Mouse (Mus musculus) limb, embryonic 15.5 days (tissue): ENCODE data around the gene Gm43518. TPM values are rescaled to one million over a fixed set of nuclear protein-coding genes. Genes with fewer than 3 reads are reported as not detected.

Experiments
- ATAC-seq: fragments of 200-750 bp; cut with Nextera tagmentation; 2 replicates; pipeline ENCODE4 v1.8.0; 2017; ENCODE audit warnings: low read depth, moderate TSS enrichment; ENCODE audit not compliant: insufficient number of reproducible peaks, low FRiP score, low TSS enrichment
- H3K27ac ChIP-seq: fragments of 300-500 bp; sonication (generic); 2 replicates; pipeline ENCODE4 v1.5.1; 2015; ENCODE audit warnings: moderate library complexity, mild to moderate bottlenecking, inconsistent platforms
- H3K27me3 ChIP-seq: fragments of 300-500 bp; sonication (generic); 2 replicates; pipeline ENCODE4 v1.6.1; 2015; ENCODE audit warnings: inconsistent platforms
- H3K36me3 ChIP-seq: fragments of 300-500 bp; sonication (generic); 2 replicates; pipeline ENCODE4 v1.6.1; 2015; ENCODE audit warnings: inconsistent platforms
- H3K4me1 ChIP-seq: fragments of 300-500 bp; sonication (generic); 2 replicates; pipeline ENCODE4 v1.6.1; 2015; ENCODE audit warnings: inconsistent platforms
- H3K4me2 ChIP-seq: fragments of 300-500 bp; sonication (generic); 2 replicates; pipeline ENCODE4 v1.6.1; 2015; ENCODE audit warnings: mild to moderate bottlenecking, inconsistent platforms
- H3K4me3 ChIP-seq: fragments of 300-500 bp; sonication (generic); 2 replicates; pipeline ENCODE4 v1.5.1; 2015; ENCODE audit warnings: mild to moderate bottlenecking, inconsistent platforms
- H3K9ac ChIP-seq: fragments of 300-500 bp; sonication (generic); 2 replicates; pipeline ENCODE4 v1.6.1; 2015; ENCODE audit warnings: inconsistent platforms
- H3K9me3 ChIP-seq: fragments of 300-500 bp; sonication (generic); 2 replicates; pipeline ENCODE4 v1.6.1; 2016; ENCODE audit warnings: inconsistent platforms
- WGBS: fragments of 180-500 bp; shearing (Covaris S2); methylation state at CpG from one replicate; pipeline ENCODE4 v1.1.7; 2015; 5-methylcytosine and 5-hydroxymethylcytosine counted together
- polyA plus RNA-seq: library from polyadenylated mRNA; unstranded; fragments of >200 nt; fragmentation: Nextera tagmentation; extraction: Ambion mirVana; gene quantifications from 2 replicates; pipeline ENCODE4 v1.2.1, GENCODE M21; 2015

Gm43518 gene
- polyA plus RNA-seq, 1 experiment from 2014 or later, result 2.8 TPM

DNA sequence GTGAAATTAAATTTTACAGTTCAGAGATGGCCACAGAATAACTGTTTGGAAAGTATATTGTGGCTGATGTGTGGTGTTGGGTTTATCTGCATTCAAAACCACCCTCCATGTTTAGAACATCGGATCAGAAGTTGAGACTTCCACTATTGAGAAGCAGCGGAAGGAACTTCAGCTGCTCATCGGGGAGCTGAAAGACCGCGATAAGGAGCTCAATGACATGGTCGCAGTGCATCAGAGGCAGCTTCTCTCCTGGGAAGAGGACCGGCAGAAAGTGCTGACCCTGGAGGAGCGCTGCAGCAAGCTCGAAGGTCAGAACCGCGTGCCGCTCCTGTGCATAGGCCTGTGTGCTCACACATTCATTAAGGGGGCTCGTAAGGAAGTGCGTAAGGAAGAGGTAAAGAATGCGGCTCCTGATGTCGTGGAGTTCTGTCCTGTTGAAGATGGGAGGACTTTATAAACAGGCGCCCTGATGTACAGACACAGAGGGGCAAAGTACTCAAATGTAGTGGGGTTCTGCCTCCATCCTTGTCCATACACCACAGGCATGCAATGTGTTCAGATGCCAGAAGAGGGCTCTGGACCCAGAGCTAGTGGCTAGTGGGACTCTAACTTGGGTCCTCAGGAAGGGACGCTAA, 6.9 kb downstream of the Gm43518 start:
- H3K36me3 ChIP-seq, result no peaks in the 10 kb centered on the region
- no peak overlapping the region for H3K27ac ChIP-seq
- no peak overlapping the region for H3K9ac ChIP-seq
- no peaks in the 10 kb centered on the region for H3K27me3 ChIP-seq
- 35% methylated on average over 18 of the region's 18 CpGs for WGBS
- no peak overlapping the region for H3K4me3 ChIP-seq
- no peaks in the 10 kb centered on the region for H3K9me3 ChIP-seq
- H3K4me1 ChIP-seq, result peaks cover 11% of the 10 kb centered on the region; the same call in 1 of the 2 replicates
- ATAC-seq, result no peak
- H3K4me2 ChIP-seq, result no peak overlapping the region

DNA sequence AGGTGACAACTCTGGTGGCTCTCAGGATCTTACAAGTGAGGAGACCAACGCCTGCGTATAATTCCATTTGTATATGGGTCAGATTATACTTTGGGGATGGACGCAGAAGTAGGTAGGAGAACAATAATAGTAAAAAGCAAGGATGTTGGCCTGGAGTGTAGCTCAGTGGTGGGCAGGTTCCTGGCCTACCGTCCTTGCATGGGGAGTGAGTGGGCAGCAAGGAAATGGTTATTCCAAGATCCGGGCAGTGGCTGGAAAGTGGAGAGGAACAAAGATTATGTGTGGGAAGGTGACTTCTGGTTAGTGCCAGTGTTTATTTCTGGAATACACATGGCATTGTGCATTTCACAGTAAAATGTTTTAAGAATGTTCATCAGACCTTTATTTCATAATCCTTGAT, 8.7 kb downstream of the Gm43518 start:
- H3K4me1 ChIP-seq, result peaks cover 7% of the 10 kb centered on the region; the same call in 1 of the 2 replicates
- H3K9me3 ChIP-seq, result no peaks in the 10 kb centered on the region
- 89% methylated on average over 5 of the region's 5 CpGs for whole genome bisulfite sequencing
- H3K36me3 ChIP-seq, result no peaks in the 10 kb centered on the region
- H3K27ac ChIP-seq, result no peak overlapping the region
- no peak overlapping the region for H3K4me3 ChIP-seq
- H3K9ac ChIP-seq, result no peak overlapping the region
- no peak for ATAC-seq
- no peak overlapping the region for H3K4me2 ChIP-seq
- no peaks in the 10 kb centered on the region for H3K27me3 ChIP-seq

DNA sequence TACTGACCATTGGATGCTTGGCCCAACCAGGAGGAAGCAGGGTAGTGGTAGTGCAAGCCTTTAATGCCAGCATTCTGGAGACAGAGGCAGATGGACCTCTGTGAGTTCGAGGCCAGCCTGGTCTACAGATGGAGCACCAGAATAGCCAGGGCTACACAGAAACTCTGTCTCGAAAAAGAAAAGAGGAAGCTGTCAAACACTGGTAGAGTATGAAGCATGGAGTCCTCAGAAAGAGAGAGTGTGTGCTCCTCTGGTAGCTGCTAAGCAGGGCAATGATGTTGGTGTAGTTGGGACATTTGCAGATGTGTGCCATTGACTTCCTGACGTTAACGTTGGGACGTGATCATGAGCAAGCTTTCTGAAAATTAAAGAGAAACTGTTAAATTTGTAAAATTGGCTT, 11.3 kb downstream of the Gm43518 start:
- Histone ChIP-seq H3K4me1 (no peaks in the 10 kb centered on the region), H3K4me3 (no peak overlapping the region), H3K9ac (no peak overlapping the region), H3K4me2 (no peak overlapping the region), H3K27ac (no peak overlapping the region), H3K9me3 (no peaks in the 10 kb centered on the region), H3K27me3 (no peaks in the 10 kb centered on the region), H3K36me3 (no peaks in the 10 kb centered on the region)
- 81% methylated on average over 5 of the region's 5 CpGs for WGBS
- no peak for ATAC-seq

DNA sequence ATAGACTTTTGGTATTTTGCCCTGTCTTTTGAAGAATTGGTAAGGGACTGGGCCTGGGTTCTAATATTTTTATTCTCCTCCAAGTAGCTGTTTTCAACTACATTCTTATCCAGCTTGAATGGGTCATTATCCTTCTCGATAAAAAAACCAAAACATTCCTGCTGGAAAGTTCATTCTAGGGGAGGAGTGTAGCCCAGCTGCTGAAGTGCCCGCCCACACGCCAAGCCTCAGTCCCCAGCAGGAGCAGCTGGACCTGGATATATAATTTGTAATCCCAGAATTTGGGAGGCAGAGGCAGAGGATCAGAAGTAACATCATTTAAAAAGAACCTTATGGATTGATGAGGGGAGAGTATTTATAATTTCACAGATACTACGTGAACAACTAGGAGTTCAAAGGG, 19.3 kb downstream of the Gm43518 start:
- ATAC-seq, result no peak
- WGBS, result 67% methylated on average over 4 of the region's 4 CpGs
- H3K4me3 ChIP-seq, result no peak overlapping the region
- no peak overlapping the region for H3K4me2 ChIP-seq
- H3K27ac ChIP-seq, result no peak overlapping the region
- no peaks in the 10 kb centered on the region for H3K36me3 ChIP-seq
- H3K4me1 ChIP-seq, result no peaks in the 10 kb centered on the region
- no peaks in the 10 kb centered on the region for H3K9me3 ChIP-seq
- H3K9ac ChIP-seq, result no peak overlapping the region
- no peaks in the 10 kb centered on the region for H3K27me3 ChIP-seq

DNA sequence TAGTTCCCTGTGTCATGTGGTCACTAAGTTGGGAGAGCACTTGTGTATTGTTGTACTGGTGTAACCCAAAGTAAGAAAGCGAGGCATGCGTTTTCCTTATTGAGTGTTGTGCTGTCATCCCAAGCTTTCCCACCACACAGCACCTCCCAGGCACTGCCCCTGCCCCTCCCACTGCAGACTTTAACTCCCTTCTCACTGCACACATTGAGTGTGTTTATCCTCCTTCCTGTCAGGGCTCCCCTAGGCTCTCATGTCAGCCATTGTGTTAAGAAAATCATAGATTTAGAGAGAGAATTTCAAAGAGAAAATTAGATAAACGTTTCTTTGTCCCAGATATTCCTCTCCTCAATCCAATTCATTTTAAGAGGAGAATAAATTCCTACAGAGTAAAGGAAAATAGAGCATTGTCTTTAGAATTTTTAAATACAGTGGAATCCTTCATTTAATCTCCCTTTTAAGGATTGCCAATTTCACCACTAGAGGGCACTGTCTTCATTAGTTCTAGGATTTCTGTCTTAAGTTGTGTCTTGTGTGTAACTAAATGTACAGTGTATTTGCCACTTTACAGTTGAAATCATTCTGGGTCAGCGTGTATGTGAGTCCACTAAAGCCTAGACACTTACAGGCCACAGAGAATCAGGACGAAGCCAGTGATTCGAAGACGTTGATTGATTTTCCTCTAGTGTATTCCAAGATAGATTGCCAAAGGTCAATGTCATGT, 20.0 kb downstream of the Gm43518 start:
- WGBS, result 54% methylated on average over 7 of the region's 7 CpGs
- Histone ChIP-seq H3K36me3 (no peaks in the 10 kb centered on the region), H3K27me3 (no peaks in the 10 kb centered on the region), H3K4me1 (no peaks in the 10 kb centered on the region), H3K4me2 (no peak overlapping the region), H3K9me3 (no peaks in the 10 kb centered on the region), H3K4me3 (no peak overlapping the region), H3K9ac (no peak overlapping the region), H3K27ac (no peak overlapping the region)
- ATAC-seq, result no peak

DNA sequence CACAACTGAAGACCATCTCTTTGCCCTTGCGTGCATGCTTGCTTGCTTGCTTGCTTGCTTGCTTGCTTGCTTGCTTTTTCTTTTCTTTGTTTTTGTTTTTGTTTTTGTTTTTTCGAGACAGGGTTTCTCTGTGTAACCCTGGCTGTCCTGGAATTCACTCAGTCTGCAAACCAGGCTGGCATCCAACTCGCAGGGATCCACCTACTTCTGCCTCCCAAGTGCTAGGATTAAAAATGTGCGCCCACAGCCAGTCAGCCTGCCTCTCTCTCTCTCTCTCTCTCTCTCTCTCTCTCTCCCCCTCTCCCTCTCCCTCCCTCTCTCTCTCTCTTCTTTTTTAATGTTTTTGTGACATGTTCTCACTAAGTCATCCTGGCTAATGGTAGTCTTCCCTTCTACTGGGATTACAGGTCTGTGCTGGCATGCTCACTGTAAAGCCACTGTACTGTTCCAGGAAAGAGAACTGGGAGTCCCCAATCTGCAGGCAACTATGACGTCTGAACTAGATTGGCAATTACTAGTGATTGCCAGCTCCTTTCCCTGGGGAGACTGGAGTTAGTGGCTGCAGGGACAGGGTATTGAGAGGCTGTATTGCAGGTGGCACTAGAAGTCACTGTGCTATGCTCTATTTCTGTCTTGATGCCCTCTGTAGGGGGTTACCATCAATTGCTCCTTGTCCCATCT, 25.3 kb downstream of the Gm43518 start:
- H3K36me3 ChIP-seq, result no peaks in the 10 kb centered on the region
- no peak overlapping the region for H3K4me2 ChIP-seq
- no peaks in the 10 kb centered on the region for H3K27me3 ChIP-seq
- no peaks in the 10 kb centered on the region for H3K4me1 ChIP-seq
- no peak overlapping the region for H3K4me3 ChIP-seq
- 54% methylated on average over 5 of the region's 5 CpGs for WGBS
- ATAC-seq, result no peak
- H3K9ac ChIP-seq, result no peak overlapping the region
- H3K27ac ChIP-seq, result no peak overlapping the region
- no peaks in the 10 kb centered on the region for H3K9me3 ChIP-seq

DNA sequence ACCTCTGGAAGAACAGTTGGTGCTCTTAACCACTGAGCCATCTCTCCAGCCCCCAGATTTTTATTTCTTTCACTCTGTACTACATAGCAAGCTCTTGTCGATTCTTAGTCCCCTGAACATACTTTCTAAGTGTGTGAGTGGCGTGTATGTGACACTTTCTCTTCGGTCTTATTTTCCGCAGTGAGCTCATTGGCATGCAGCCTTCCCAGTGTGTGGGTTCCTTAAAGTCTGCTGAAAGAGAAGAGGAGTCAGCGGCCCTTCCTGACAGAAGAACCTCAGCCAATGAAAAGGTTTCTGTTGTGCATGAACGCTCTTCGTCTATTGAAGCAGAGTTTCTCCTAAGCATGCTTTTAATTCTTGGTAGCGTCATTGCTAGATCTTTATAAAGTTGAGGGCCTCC, 30.0 kb downstream of the Gm43518 start:
- Histone ChIP-seq H3K4me3 (no peak overlapping the region), H3K36me3 (no peaks in the 10 kb centered on the region), H3K27me3 (no peaks in the 10 kb centered on the region), H3K9me3 (no peaks in the 10 kb centered on the region), H3K4me1 (no peaks in the 10 kb centered on the region), H3K27ac (no peak overlapping the region), H3K4me2 (no peak overlapping the region), H3K9ac (no peak overlapping the region)
- WGBS, result 90% methylated on average over 8 of the region's 8 CpGs
- ATAC-seq, result no peak

DNA sequence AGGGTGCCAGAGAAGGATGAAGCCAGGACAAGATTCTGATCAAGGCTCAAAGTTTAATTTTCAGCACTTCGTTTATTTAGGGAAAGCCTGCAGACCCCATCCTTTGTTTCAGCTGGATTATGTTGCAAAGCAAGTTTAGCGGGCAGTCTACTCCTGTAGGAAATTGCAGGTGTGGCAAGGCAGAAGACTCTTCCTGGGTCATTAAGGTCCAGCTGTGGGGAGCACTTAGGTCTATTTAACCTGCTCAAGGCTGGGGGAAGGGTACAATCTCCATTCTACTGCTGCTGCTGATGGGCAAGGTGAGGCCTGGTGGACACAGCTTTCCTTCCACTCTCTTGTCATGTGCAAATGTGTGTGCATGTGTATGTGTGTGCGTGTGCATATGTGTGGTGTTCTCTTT, 31.8 kb downstream of the Gm43518 start:
- H3K4me2 ChIP-seq, result no peak overlapping the region
- no peak overlapping the region for H3K9ac ChIP-seq
- no peak for ATAC-seq
- H3K4me1 ChIP-seq, result no peaks in the 10 kb centered on the region
- WGBS, result 67% methylated on average over 3 of the region's 3 CpGs
- no peaks in the 10 kb centered on the region for H3K9me3 ChIP-seq
- no peak overlapping the region for H3K4me3 ChIP-seq
- H3K27ac ChIP-seq, result no peak overlapping the region
- no peaks in the 10 kb centered on the region for H3K36me3 ChIP-seq
- H3K27me3 ChIP-seq, result no peaks in the 10 kb centered on the region

DNA sequence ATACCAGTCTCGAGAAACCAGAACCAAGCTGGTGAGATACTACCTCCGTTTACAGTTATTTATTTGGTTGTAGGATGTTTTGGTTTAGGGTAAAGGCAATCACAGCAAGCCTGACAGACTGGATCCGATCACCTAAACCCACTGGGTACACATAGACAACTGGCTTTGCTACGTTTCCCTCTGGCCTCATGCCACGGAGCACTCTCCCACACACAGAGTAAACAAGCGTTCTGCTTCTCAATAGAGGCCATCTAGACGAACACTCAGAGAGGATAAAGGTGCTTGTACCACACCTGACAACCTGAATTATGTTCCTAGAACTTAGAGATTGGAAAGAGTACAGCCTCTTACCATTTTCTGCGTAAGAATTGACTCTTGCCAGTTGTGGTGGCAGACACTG, 32.9 kb downstream of the Gm43518 start:
- no peak overlapping the region for H3K4me2 ChIP-seq
- no peaks in the 10 kb centered on the region for H3K27me3 ChIP-seq
- no peaks in the 10 kb centered on the region for H3K9me3 ChIP-seq
- no peaks in the 10 kb centered on the region for H3K4me1 ChIP-seq
- H3K27ac ChIP-seq, result no peak overlapping the region
- H3K36me3 ChIP-seq, result no peaks in the 10 kb centered on the region
- H3K4me3 ChIP-seq, result no peak overlapping the region
- WGBS, result 77% methylated on average over 8 of the region's 8 CpGs
- H3K9ac ChIP-seq, result no peak overlapping the region
- ATAC-seq, result no peak

DNA sequence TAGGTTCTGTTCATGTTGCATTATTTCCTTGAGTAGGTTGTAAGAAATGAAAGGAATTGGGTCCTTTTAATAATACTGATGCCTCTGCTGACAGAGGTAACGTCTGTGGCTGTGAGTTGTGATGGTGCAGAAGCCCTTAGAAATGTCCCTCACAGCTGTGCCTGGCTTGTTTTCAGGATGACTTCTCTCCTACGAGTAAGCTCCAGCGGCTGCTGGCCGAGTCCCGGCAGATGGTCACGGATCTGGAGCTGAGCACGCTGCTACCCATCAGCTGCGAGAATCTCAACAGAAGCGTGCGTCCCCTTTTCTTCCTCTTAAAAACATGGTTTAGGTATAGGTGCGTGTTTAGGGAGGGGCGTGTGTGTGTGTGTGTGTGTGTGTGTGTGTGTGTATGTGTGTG, 33.8 kb downstream of the Gm43518 start:
- no peak overlapping the region for H3K4me3 ChIP-seq
- WGBS, result 76% methylated on average over 12 of the region's 12 CpGs
- no peak overlapping the region for H3K27ac ChIP-seq
- H3K9me3 ChIP-seq, result no peaks in the 10 kb centered on the region
- no peaks in the 10 kb centered on the region for H3K27me3 ChIP-seq
- H3K36me3 ChIP-seq, result no peaks in the 10 kb centered on the region
- no peak for ATAC-seq
- no peak overlapping the region for H3K4me2 ChIP-seq
- H3K4me1 ChIP-seq, result no peaks in the 10 kb centered on the region
- H3K9ac ChIP-seq, result no peak overlapping the region

DNA sequence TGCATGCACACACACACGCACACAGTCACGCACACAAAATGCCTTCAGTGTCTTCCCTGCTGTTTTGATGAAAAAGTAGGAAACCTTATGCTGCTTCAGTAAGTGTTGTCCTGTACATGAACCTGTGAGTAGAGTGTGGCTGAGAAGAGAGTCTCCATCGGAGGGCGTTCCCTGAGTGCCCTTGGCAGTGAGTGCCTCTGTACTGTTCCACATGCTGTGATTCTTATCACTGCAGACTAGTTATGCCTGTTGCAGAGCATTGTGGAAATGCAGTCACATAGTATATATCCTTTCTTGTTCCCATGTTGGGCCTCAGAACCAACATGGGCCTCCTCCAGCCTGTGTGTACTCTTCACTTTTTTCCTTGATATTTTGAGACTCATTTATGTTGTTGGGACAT, 37.0 kb downstream of the Gm43518 start:
- 92% methylated on average over 4 of the region's 4 CpGs for WGBS
- no peaks in the 10 kb centered on the region for H3K9me3 ChIP-seq
- no peaks in the 10 kb centered on the region for H3K36me3 ChIP-seq
- no peak overlapping the region for H3K27ac ChIP-seq
- H3K27me3 ChIP-seq, result no peaks in the 10 kb centered on the region
- H3K4me1 ChIP-seq, result no peaks in the 10 kb centered on the region
- H3K4me3 ChIP-seq, result no peak overlapping the region
- no peak overlapping the region for H3K9ac ChIP-seq
- no peak overlapping the region for H3K4me2 ChIP-seq
- no peak for ATAC-seq

DNA sequence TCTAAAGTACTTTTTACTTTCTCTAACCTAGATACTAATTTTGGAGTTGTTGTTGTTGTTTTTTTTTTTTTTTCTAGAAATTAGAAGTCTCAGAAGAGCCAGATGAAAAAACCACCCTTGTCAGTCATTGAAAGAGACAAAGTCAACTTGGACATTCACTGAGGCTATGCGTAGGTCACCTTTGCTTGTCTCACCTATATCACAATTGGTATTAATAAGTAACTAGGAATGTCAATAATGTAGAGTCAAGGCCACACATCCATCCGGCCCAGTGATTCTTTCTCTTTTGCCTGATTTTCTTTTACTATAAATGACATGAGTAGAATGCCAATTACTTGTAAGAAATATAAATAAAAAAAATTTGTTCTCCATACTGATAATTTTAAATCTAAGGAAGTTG, 39.5 kb downstream of the Gm43518 start:
- no peak overlapping the region for H3K4me3 ChIP-seq
- no peak overlapping the region for H3K9ac ChIP-seq
- H3K4me1 ChIP-seq, result no peaks in the 10 kb centered on the region
- no peak overlapping the region for H3K27ac ChIP-seq
- no peak for ATAC-seq
- H3K36me3 ChIP-seq, result no peaks in the 10 kb centered on the region
- 94% methylated on average over 2 of the region's 2 CpGs for WGBS
- no peak overlapping the region for H3K4me2 ChIP-seq
- H3K27me3 ChIP-seq, result no peaks in the 10 kb centered on the region
- H3K9me3 ChIP-seq, result no peaks in the 10 kb centered on the region
